Mouse (Mus musculus): Measurements from ENCODE around the gene Irx5.
A peak's percentile ranks its signal among the peaks of the same experiment; 100 is the strongest.

Irx5 gene

DNA sequence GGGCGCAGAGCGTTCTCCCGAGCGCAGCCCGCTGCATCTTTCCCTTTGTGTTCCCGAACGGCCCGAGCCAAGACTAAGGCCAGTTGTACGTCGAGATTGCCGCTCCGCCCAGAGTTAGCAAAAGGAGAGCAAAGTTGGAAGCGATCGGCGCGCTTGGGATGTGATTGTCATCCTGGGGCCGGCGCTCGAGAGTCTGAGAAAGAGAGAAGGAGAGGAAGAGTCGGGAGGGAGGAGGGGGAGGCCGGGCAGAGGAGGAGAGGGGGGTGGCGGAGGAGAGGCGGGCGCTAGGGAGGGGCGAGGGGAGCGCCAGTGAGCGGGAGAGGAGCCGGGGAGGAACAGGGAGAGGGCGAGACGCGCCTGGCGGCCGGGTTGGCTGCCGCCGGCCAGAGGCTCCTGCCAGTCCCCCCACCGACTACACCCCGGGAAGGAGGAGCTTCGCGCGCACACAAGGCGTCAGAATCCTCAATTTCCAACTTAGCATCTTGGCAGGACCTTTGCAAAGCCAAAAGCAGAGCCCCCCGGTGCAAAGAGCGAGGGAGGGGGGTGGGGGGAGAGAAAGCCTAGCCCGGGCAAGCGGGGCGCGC is at the start of gene Irx5:
Irx5 (plus strand) TSS at position 228 of the 584 bp plus-strand sequence.
- peak; percentile 24 for DNase-seq (ENCODE audit: low spot score)

DNA sequence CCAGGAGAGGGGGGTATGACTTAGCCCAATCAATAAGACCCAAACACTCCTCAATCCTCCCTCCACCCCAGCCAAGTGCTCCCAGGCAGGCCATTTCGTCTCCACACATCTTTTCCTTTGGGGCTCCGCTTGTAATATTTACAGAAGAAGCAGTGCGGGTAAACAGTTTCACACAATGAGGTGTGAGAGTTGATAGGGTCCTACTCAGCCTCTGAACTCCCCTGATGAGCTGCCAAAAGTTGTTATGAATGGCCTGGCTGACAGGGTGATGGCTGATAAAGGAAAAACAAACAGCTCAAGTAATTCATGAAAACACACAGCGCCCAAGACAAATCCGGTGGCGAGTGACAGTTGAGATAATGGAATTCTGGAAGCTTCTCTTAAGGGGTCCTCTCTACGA is 45.2 kb upstream of the Irx5 start:
- DNase-seq (ENCODE audit: low spot score), result no peak

DNA sequence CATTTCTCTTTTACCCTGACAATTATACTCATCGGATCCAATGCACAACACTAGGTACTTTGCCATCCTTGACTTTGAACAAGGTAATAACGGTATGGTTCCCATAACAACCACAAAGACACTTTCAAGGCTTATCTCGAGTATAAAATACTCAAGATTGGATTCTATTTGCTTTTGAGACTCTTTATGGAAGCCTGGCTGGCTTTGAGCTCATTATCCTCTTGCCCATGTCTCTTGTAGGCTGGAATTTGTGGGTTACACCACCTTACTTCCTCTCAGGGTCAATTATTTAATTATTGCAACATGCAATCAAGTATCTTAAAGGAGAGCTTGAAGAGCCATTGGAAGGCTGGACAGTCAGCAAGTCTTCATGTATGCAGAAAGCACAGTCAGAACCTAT is 43.7 kb upstream of the Irx5 start:
- DNase-seq (ENCODE audit: low spot score), result no peak

DNA sequence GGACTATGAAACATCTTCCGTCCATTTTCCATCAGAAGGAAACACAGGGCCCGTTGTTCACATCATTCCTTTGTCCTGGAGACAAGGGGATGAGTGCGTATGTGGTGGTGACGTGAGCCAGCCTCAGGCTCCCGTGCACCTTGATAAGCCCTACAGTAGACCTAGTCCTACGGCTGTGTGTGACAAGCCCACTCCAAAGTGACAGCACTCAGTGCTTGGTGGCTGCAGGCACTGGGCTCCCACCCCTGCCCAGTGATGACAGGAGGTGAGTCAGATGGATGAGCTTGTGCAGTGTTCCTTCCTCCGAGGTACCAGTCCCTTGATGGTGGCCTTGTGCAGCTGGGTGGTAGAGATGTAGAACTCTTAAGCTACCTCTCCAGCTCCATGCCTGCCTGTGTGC is 33.7 kb upstream of the Irx5 start:
- no peak for DNase-seq (ENCODE audit: low spot score)

DNA sequence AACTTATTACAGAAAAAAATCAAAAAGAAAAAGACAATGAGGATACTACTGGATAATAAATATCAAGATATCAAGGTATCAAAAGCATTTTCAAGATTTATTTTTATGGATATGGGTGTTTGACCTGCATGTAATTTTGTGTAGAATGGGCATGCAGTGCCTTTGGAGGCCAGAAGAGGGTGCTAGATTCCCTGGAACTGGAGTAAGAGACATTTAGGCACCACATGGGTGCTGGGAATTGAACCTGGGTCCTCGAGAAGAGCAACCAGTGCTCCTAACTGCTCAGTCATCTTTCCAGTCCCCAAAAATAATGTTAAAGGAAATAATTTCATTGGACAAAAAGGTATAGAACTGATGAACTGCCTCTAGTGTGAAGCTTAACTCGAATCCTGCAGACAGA is 30.2 kb upstream of the Irx5 start:
- DNase-seq (ENCODE audit: low spot score), result no peak

DNA sequence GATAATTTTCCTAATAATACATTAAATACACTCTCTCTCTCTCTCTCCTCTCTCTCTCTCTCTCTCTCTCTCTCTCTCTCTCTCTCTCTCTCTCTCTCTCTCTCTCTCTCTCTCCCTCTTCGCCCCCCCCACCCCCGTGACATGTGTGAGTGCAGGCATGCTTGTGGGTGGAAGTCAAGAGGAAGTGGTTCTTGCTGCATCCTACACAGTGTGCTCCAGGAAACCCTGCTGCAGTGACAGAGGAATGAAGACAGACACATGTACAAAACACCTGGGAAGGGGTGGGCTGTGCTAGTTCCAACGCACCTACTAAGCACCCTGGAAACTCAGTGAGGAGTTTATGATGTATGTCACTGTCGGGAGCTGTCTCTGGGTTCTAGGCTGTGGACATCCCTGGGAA is 28.2 kb upstream of the Irx5 start:
- no peak for DNase-seq (ENCODE audit: low spot score)

DNA sequence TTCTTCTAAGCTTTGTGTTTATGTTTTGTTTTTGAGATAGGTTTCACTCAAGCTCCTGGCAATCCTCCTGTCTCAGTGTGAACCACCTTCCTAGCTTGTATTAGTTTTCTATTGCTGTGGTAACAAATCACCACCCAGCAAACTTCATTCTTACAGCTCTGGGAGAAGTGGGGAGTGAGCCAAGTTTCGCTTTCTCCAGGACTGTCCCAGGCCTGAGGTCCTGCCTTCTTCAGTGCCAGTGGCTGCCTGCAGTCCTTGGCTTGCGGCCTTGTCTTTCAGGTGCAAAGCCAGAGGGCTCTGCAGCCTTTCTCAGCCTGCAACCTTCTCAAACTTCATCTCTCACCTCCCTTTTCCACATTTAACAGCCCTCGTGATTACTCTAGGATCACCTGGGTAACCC is 25.6 kb upstream of the Irx5 start:
- DNase-seq (ENCODE audit: low spot score), result no peak

DNA sequence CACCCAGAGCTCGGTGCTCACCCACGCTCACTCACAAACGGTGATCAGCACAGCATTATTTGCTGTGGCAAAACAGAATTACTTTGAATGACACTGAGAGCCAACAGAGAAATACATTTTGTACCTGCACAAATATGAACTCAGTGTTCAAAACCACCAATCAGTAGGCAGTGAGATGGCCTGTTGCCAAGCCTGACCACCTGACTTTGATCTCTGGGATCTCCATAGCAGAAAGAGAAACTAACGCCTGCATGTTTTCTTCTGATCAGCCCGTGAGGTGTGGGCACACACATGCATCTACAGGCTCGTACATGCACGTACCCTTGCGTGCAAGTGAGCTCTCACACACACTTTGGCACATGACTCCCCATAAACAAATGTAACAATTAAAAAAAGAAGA is 24.0 kb upstream of the Irx5 start:
- DNase-seq (ENCODE audit: low spot score), result no peak

DNA sequence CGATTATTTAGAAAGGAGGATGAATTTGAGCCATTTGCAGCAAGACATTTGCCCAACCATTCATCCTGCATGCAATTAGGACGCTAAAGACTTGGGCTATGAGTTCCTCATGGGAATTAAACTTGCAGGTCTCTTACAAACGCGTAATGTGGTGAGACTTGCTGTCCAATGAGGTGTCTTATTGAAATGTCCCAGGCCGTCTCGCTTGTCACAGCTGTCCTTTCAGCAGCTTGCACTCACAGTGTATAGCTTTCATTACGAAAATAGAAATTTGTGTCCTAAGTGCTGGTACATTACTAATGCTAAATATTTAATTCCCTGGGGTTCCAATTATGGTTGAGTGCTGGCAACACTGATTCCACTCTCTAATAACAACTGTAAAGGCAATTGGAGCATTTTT is 22.3 kb upstream of the Irx5 start:
- no peak for DNase-seq (ENCODE audit: low spot score)

DNA sequence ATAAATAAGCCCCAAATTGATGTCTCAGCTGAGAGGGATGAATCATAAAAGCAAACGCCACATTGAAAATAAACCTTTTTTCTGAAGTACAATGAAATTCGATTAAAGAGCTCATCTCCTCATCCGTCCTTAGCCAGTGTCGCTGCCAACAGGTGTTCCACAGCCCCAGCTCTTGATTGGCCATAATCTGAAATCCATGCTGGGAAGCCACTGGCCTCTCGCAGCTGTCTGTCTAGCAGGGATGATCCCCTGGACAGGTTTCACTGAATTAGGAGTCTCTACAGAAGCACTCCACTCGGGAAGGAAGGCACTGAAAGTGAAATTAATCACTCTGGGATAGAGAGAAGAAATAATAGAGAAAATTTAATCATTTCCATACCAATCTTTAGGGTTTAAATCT is 21.4 kb upstream of the Irx5 start:
- no peak for DNase-seq (ENCODE audit: low spot score)

DNA sequence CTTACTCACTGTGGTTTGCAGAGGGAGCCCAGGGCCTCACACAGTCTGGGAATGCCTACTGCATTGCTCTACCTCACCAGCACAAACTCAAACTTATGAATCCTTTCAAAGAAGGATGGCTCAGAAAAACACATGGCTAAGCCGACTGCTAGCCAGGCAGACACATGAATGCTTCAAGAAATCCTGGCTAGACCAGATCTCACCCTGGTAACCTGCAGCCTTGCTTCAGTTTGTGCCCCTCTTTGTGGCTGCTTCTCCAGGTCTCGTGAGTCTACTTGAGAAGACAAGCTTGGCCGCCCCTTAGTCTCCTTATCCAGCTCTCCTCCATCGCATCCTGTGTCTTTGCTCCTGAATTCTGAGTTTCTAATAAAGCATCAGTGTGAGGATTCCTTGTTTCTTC is 13.9 kb upstream of the Irx5 start:
- DNase-seq (ENCODE audit: low spot score), result no peak

DNA sequence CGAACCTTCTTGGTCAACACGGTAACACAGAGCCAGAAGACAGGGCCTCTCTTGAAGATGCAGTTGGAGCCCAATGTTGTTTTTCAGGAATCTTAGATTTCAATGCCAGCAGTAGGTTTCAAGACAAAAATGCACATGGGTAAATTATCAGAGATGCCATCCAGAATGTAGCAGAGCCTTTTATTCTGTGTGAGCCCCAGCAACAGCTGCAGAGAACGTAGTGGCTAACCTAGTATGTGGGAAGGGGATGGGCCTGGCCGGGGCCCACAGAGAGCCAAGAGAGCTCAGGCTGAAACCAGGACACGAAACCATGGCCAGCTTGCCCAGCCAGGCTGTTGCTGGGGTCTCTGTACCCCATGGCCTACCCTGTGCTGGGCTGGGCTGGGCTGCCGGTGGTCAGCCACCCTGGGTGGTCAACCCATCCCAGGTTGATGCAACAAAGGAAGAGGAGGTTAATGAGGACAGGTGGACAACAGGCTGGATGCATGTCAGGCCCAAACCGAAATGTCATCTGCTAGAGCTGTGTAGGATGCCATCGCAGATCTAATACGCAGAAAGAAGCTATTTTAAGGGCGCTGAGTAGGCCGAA is 7.4 kb upstream of the Irx5 start:
- DNase-seq (ENCODE audit: low spot score), result no peak

DNA sequence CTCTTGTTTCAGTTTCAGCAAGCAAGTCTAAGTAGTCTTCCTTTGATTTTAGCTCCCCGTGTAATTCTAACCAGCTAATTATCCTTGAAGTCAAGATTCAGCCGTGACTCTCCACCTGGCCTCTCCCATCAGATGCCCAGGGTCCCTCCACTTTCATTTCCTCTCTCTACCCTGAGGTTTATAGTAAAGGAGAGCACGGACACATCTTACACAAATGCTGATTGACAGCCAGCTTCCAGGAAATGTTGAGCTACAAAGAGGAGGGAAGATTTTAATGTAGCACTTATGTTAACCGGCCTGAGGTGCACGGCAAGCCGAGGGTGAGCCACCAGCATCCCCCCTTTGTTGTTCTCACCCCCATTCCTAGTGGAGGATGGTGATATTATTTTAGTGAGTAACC is 4.0 kb upstream of the Irx5 start:
- DNase-seq (ENCODE audit: low spot score), result no peak

DNA sequence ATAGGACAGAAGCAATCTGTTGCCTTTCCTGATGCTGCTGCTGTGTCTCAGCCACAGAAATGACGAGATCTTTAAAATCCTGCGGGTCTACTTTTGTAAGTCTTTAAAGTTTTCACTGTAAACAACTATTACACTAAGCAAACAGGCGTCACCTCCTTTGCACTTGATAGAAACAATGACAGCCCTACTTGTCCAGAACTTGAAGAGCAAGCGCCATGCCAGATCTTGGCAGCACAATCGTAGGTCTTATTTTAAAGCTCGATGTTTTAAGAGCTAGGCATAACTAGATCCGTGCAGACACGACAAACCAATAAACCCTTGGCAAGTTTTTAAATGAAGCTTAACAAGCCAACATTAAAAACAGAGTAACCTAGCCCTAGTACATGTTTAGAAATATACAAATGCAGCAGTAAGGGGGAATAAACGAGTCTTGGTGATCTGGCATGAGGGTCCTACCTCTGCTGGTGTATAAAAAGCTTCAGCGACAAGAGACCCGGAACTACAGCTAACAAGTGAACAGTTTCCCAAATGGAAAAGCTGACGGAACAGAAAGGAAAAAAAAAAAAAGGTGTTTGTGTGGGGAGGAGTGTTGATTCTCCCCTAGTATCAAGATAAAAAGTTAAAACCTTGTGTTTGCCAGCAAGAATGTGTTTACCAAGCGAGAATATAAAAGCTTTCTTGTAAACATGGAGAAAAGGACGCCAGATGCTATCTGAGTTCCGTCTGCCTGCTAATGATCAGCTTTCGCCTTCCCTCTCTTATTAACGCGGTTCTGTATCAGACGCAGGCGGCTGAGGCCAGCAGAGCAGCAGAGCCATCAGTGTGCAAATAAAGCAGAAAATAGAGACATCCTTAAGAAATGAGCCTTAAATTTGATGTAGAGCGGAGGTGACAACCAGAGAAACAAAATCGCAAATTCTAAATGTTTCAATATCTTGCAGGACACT is 2.6 kb upstream of the Irx5 start:
- DNase-seq (ENCODE audit: low spot score), result no peak

DNA sequence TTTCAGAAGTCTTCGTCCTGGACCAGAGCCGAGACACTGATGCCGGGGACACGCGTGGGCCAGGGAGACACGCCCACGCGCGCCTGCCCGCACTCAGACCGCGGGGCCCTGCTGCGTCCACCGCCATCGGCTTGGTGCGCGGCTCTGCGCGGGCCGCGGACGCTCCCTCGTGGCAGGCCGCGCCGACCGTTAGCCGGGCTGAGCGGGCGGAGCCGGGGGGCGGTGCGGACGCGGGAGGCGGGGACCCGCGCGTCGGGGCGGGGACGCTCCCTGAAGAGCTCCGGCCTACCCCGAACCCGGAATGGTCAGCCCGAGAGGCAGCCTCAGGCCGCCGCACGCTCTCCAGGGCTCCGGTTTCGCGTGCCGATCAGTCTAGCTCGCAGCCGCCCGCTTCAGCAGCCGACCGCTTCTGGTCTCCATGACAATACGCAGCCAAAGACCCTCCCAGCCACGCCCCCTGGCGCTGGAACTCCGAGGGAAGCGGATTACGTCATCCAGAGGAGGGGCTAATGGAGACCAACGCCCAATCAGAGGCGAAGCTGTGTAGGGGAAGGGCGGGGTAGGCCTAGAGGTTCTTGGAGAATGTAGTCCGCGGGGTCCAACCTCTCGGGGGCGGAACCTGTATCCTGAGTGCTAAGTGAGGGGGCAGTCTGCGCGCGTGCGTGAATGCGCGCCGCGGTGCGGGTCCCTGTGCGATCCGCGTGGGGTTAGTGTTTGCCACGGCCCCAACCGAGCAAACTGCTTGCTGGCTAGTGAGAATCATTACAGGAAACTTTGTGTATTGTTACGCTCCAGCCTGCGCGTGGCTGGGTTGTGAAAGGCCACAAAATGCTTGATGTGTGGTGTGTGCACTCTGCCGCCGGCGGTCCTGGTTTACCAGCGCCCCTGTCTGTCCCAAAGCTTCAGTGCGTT is 1.5 kb upstream of the Irx5 start:
- DNase-seq (ENCODE audit: low spot score), result peak; percentile 93

DNA sequence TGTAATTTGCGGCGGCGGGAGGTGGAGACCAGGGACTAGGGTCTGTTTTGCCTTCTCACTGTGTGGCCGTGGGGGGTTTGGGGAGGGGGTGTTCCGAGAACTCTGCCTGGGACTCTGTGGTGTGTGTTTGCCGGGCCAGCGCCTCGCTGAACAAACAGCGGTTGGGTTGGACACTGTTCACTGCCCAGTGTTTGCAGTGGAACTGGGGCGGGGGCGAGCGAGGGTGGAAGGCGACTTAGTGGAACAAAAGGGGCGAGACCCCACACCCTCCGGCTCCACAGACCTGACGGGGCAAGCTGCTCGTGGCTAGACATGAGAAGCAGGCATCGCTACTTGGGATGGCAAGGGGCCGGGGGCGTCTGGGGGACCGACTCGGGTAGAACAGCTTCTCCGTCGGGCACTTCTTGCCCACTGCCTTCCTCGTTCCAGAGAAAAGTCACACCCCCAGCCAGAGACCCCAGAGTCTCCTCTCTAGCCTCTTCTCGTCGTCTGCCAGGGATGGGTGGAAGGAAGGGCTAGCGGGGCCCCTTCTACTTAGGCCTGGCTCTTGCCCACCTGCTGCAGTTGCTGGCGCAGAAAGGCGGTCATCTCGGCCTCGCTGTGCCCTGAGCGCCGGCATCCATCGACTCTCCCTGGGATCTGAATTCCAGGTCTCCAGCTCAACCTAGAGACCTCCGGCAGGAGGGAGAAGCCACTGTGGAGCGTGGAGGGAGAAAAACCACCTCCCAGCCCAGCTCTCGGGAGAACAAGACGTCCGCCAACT is 631 bp upstream of the Irx5 start:
- DNase-seq (ENCODE audit: low spot score), result no peak

DNA sequence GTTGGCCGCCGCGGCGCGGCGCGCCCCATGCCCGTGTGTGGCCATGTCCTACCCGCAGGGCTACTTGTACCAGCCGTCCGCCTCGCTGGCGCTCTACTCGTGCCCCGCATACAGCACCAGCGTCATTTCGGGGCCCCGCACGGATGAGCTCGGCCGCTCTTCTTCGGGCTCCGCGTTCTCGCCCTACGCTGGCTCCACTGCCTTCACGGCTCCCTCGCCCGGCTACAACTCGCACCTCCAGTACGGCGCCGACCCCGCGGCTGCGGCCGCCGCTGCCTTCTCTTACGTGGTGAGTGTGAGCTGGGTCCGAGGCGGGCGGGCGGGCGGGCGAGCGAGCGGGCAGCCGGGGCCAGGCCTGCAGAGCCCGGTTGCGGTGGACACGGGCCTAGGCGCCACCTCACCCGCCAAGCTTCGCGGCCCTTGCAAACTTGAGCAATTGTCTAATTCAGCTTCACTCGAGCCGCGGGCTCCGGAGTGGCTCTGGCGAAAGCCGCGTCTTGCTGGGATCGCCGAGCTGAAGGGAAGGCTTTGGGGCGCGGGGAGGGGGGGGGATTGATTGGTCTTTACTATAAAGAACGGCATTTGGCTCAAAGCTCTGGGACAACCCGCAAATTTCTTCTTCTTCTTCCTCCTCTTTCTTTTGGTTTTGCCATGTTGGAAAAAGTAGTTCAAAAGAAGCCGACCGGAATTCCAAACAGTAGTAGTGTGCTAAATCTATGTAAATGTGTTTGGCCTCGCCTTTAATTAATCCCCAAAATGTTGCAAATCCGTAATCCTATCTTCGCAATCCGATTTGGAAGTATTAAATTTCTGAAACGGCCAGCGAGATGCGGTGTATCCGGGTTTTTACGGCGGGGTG is 945 bp downstream of the Irx5 start:
- DNase-seq (ENCODE audit: low spot score), result peak; percentile 17

DNA sequence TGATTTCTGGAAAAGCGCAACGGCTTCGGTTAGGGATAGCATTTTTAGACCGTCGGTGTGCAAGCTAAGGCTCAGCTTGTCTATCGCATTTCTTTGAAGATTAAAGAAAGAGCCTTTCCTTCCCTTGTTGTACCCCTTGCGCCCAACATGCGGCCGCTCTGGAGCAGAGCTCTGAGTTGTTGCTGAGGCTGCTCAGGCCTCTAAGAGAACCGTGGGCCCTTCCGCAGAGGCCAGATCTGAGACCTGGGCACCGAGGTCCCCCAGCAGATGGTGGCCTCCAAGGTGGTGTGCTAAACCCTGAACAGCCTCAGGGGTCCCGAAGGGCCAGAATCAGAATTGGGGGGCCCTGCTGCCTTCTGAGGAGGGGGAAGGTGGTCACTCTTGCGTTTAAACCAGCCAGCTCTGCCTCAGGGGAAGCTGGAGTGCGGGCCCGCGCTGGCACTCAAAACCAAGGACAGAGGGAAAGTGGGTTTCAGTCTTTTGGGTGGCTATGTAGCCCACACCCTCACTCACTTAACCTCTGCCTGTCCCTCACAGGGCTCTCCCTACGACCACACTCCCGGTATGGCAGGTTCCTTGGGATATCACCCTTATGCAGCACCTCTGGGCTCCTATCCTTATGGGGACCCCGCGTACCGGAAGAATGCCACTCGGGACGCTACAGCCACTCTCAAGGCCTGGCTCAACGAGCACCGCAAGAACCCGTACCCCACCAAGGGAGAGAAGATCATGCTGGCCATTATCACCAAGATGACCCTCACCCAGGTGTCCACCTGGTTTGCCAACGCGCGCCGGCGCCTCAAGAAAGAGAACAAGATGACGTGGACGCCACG is 1.8 kb downstream of the Irx5 start:
- peak; percentile 31 for DNase-seq (ENCODE audit: low spot score)

DNA sequence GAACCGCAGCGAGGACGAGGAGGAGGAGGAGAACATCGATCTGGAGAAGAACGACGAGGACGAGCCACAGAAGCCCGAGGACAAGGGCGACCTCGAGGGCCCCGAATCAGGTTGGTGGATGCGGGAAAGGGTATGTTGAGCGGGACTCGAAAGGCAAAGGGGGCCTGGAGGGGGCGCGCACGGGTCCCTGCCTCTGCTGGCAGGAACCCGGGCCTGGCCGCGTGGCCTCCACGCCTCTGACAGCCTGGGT is 2.3 kb downstream of the Irx5 start:
- no peak for DNase-seq (ENCODE audit: low spot score)
